Mouse (Mus musculus): ENCODE data around the gene Phactr4. TPM values are rescaled to one million over a fixed set of nuclear protein-coding genes. Genes with fewer than 3 reads are reported as not detected.
A peak's percentile ranks its signal among the peaks of the same experiment; 100 is the strongest.

Gene Phactr4
- total and polyA plus RNA-seq, 3 experiments = 7.2 to 79.5 (median 28.7) TPM

GRCm38 (mm10) chr4:132332880-132333279 lies 89.4 kb downstream of the Phactr4 start:
- peaks cover 16% of the 10 kb centered on the region for H3K79me2 ChIP-seq (ENCODE audit: control insufficient read depth, insufficient read depth, low read length, poor library complexity)
- peaks cover 4 to 21% of the 10 kb centered on the region in 2 experiments; a peak in 3 of 4 replicates for H3K4me1 ChIP-seq (ENCODE audit: control insufficient read depth in 1 of 2, insufficient read depth in 2 of 2, low read length in 2 of 2)
- H3K36me3 ChIP-seq (ENCODE audit: control insufficient read depth in 1 of 2, insufficient read depth in 2 of 2, low read length in 2 of 2) = peaks cover 4 to 9% of the 10 kb centered on the region in 2 experiments; a peak in 3 of 4 replicates
- TF ChIP-seq ZKSCAN1 (IDR thresholded peaks at IDR 0.05; ENCODE audit: low read depth, low read length) = no peak
- TF ChIP-seq RCOR1 (IDR thresholded peaks at IDR 0.05; ENCODE audit: low read depth, low read length) = no peak
- DNase-seq (ENCODE audit: low read depth, low spot score) = no peak
- H3K27me3 ChIP-seq (ENCODE audit: control insufficient read depth in 1 of 2, insufficient read depth in 2 of 2, low read length in 2 of 2) = no peaks in the 10 kb centered on the region
- no peak overlapping the region for H3K4me3 ChIP-seq (ENCODE audit: control insufficient read depth in 1 of 2, insufficient read depth in 1 of 2, low read depth in 2 of 2, low read length in 2 of 2)
- H3K9ac ChIP-seq (ENCODE audit: control insufficient read depth, low read depth, low read length, poor library complexity, severe bottlenecking) = no peak overlapping the region
- H3K9me3 ChIP-seq (replicated peaks; ENCODE audit: insufficient read depth, low read length) = no peaks in the 10 kb centered on the region
- no peak overlapping the region for H3K27ac ChIP-seq (ENCODE audit: control insufficient read depth, low read depth, low read length)

- no peak overlapping the region for H3K27ac ChIP-seq (ENCODE audit: control insufficient read depth, low read depth, low read length)
- no peak overlapping the region for H3K9ac ChIP-seq (ENCODE audit: control insufficient read depth, low read depth, low read length, poor library complexity, severe bottlenecking)
- no peak overlapping the region for H3K4me3 ChIP-seq (ENCODE audit: control insufficient read depth in 1 of 2, insufficient read depth in 1 of 2, low read depth in 2 of 2, low read length in 2 of 2)
- no peaks in the 10 kb centered on the region for H3K27me3 ChIP-seq (ENCODE audit: control insufficient read depth in 1 of 2, insufficient read depth in 2 of 2, low read length in 2 of 2)
- TF ChIP-seq GATA1 (IDR thresholded peaks at IDR 0.05; ENCODE audit: low read depth, low read length) (no peak), ELF1 (IDR thresholded peaks at IDR 0.05; ENCODE audit: low read depth, low read length) (no peak), HCFC1 (IDR thresholded peaks at IDR 0.05; ENCODE audit: low read depth, low read length) (no peak), KAT2A (conservative IDR thresholded peaks at IDR 0.05; ENCODE audit: low read depth, low read length) (no peak), EP300 (IDR thresholded peaks at IDR 0.05; ENCODE audit: low read depth in 1 of 2, low read length in 2 of 2) (no peak), TAL1 (IDR thresholded peaks at IDR 0.05; ENCODE audit: low read length) (no peak), JUND (IDR thresholded peaks at IDR 0.05; ENCODE audit: low read depth, low read length) (no peak), NELFE (IDR thresholded peaks at IDR 0.05; ENCODE audit: low read depth, low read length) (no peak), POLR2AphosphoS2 (IDR thresholded peaks at IDR 0.05; ENCODE audit: low read length) (no peak), RCOR1 (IDR thresholded peaks at IDR 0.05; ENCODE audit: low read depth, low read length) (no peak), MAZ (IDR thresholded peaks at IDR 0.05; ENCODE audit: low read depth, low read length) (no peak), CHD1 (IDR thresholded peaks at IDR 0.05; ENCODE audit: low read depth, low read length) (no peak), RAD21 (IDR thresholded peaks at IDR 0.05; ENCODE audit: low read depth, low read length) (no peak), MXI1 (IDR thresholded peaks at IDR 0.05; ENCODE audit: low read depth, low read length) (no peak)
- H3K9me3 ChIP-seq (replicated peaks; ENCODE audit: insufficient read depth, low read length) = no peaks in the 10 kb centered on the region
- peaks cover 4 to 21% of the 10 kb centered on the region in 2 experiments; a peak in 3 of 4 replicates for H3K4me1 ChIP-seq (ENCODE audit: control insufficient read depth in 1 of 2, insufficient read depth in 2 of 2, low read length in 2 of 2)
- DNase-seq (ENCODE audit: low read depth, low spot score) = no peak
- H3K79me2 ChIP-seq (ENCODE audit: control insufficient read depth, insufficient read depth, low read length, poor library complexity) = peaks cover 17% of the 10 kb centered on the region
- H3K36me3 ChIP-seq (ENCODE audit: control insufficient read depth in 1 of 2, insufficient read depth in 2 of 2, low read length in 2 of 2) = peaks cover 5 to 9% of the 10 kb centered on the region in 2 experiments
Measured at GRCm38 (mm10) chr4:132331960-132332359, 90.3 kb downstream of the Phactr4 start.

GRCm38 (mm10) chr4:132329835-132330354 lies 92.4 kb downstream of the Phactr4 start:
- peaks cover 4 to 14% of the 10 kb centered on the region in 2 experiments; a peak in 3 of 4 replicates for H3K4me1 ChIP-seq (ENCODE audit: control insufficient read depth in 1 of 2, insufficient read depth in 2 of 2, low read length in 2 of 2)
- H3K9ac ChIP-seq (ENCODE audit: control insufficient read depth, low read depth, low read length, poor library complexity, severe bottlenecking) = peak overlapping the region; percentile 87
- H3K27me3 ChIP-seq (ENCODE audit: control insufficient read depth in 1 of 2, insufficient read depth in 2 of 2, low read length in 2 of 2) = no peaks in the 10 kb centered on the region
- H3K36me3 ChIP-seq (ENCODE audit: control insufficient read depth in 1 of 2, insufficient read depth in 2 of 2, low read length in 2 of 2) = peaks cover 4 to 9% of the 10 kb centered on the region in 2 experiments
- H3K4me3 ChIP-seq (ENCODE audit: control insufficient read depth in 1 of 2, insufficient read depth in 1 of 2, low read depth in 2 of 2, low read length in 2 of 2) = peak overlapping the region; percentile 81 to 89
- H3K27ac ChIP-seq (ENCODE audit: control insufficient read depth, low read depth, low read length) = peak overlapping the region; percentile 64
- no peaks in the 10 kb centered on the region for H3K9me3 ChIP-seq (replicated peaks; ENCODE audit: insufficient read depth, low read length)
- peaks cover 16% of the 10 kb centered on the region for H3K79me2 ChIP-seq (ENCODE audit: control insufficient read depth, insufficient read depth, low read length, poor library complexity)
- no peak for DNase-seq (ENCODE audit: low read depth, low spot score)
- TF ChIP-seq ZNF384 (IDR thresholded peaks at IDR 0.05; ENCODE audit: low read depth, low read length) (peak; percentile 93), EP300 (IDR thresholded peaks at IDR 0.05; ENCODE audit: low read depth in 1 of 2, low read length in 2 of 2) (no peak)
